Mouse (Mus musculus): ENCODE measurements at regions not wholly inside any gene's neighbourhood (a gene's known extent, or its start where the extent isn't known, plus 50 kb on each side); places are given as distances from the start of the nearest gene placed in this dataset.

GRCm38 (mm10) chr8:97477098-97477457 lies 1588.7 kb upstream of the Got2 start:
- H3K27ac ChIP-seq (replicated peaks; ENCODE audit: insufficient read depth, low read depth, low read length) = no peak overlapping the region
- no peak for TF ChIP-seq CTCF (IDR thresholded peaks at IDR 0.05; ENCODE audit: low read depth, low read length)
- TF ChIP-seq POLR2A (IDR thresholded peaks at IDR 0.05; ENCODE audit: extremely low read depth, insufficient read depth, low read length) = no peak
- no peak overlapping the region for H3K4me3 ChIP-seq (ENCODE audit: insufficient read depth, low read depth, low read length)
- no peaks in the 10 kb centered on the region for H3K4me1 ChIP-seq (ENCODE audit: control insufficient read depth, insufficient read depth, low read length)
- H3K79me2 ChIP-seq (ENCODE audit: control insufficient read depth, insufficient read depth, low read length) = no peaks in the 10 kb centered on the region
- DNase-seq (ENCODE audit: extremely low read depth, low read depth, low spot score) = no peak
- 46% methylated on average over 2 of the region's 2 CpGs for WGBS
- H3K36me3 ChIP-seq (ENCODE audit: control insufficient read depth, insufficient read depth, low read length) = no peaks in the 10 kb centered on the region
- no peaks in the 10 kb centered on the region for H3K27me3 ChIP-seq (ENCODE audit: control insufficient read depth, insufficient read depth, low read length)
- H3K9ac ChIP-seq (ENCODE audit: low read depth, low read length) = no peak overlapping the region

GRCm38 (mm10) chr8:97476430-97477097 lies 1588.2 kb upstream of the Got2 start:
- no peak for TF ChIP-seq CTCF (IDR thresholded peaks at IDR 0.05; ENCODE audit: low read depth, low read length)
- TF ChIP-seq POLR2A (IDR thresholded peaks at IDR 0.05; ENCODE audit: extremely low read depth, insufficient read depth, low read length) = no peak
- Histone ChIP-seq H3K79me2 (ENCODE audit: control insufficient read depth, insufficient read depth, low read length) (no peaks in the 10 kb centered on the region), H3K4me1 (ENCODE audit: control insufficient read depth, insufficient read depth, low read length) (no peaks in the 10 kb centered on the region), H3K27me3 (ENCODE audit: control insufficient read depth, insufficient read depth, low read length) (no peaks in the 10 kb centered on the region), H3K36me3 (ENCODE audit: control insufficient read depth, insufficient read depth, low read length) (no peaks in the 10 kb centered on the region), H3K27ac (replicated peaks; ENCODE audit: insufficient read depth, low read depth, low read length) (no peak overlapping the region), H3K9ac (ENCODE audit: low read depth, low read length) (no peak overlapping the region), H3K4me3 (ENCODE audit: insufficient read depth, low read depth, low read length) (no peak overlapping the region)
- DNase-seq (ENCODE audit: extremely low read depth, low read depth, low spot score) = no peak
- 74% methylated on average over 7 of the region's 7 CpGs for WGBS

GRCm38 (mm10) chr8:97473326-97473725 lies 1585.0 kb upstream of the Got2 start:
- Histone ChIP-seq H3K79me2 (ENCODE audit: control insufficient read depth, insufficient read depth, low read length) (no peaks in the 10 kb centered on the region), H3K27me3 (ENCODE audit: control insufficient read depth, insufficient read depth, low read length) (no peaks in the 10 kb centered on the region), H3K4me3 (ENCODE audit: insufficient read depth, low read depth, low read length) (no peak overlapping the region), H3K36me3 (ENCODE audit: control insufficient read depth, insufficient read depth, low read length) (no peaks in the 10 kb centered on the region), H3K27ac (replicated peaks; ENCODE audit: insufficient read depth, low read depth, low read length) (no peak overlapping the region), H3K9ac (ENCODE audit: low read depth, low read length) (no peak overlapping the region), H3K4me1 (ENCODE audit: control insufficient read depth, insufficient read depth, low read length) (no peaks in the 10 kb centered on the region)
- WGBS = 59% methylated on average over 3 of the region's 3 CpGs
- no peak for TF ChIP-seq POLR2A (IDR thresholded peaks at IDR 0.05; ENCODE audit: extremely low read depth, insufficient read depth, low read length)
- no peak for TF ChIP-seq CTCF (IDR thresholded peaks at IDR 0.05; ENCODE audit: low read depth, low read length)
- DNase-seq (ENCODE audit: extremely low read depth, low read depth, low spot score) = no peak

GRCm38 (mm10) chr8:97461478-97461877 lies 1573.1 kb upstream of the Got2 start:
- TF ChIP-seq CTCF (IDR thresholded peaks at IDR 0.05; ENCODE audit: low read depth, low read length) (no peak), POLR2A (IDR thresholded peaks at IDR 0.05; ENCODE audit: extremely low read depth, insufficient read depth, low read length) (no peak)
- H3K4me1 ChIP-seq (ENCODE audit: control insufficient read depth, insufficient read depth, low read length) = no peaks in the 10 kb centered on the region
- H3K79me2 ChIP-seq (ENCODE audit: control insufficient read depth, insufficient read depth, low read length) = no peaks in the 10 kb centered on the region
- DNase-seq (ENCODE audit: extremely low read depth, low read depth, low spot score) = no peak
- H3K9ac ChIP-seq (ENCODE audit: low read depth, low read length) = no peak overlapping the region
- H3K27ac ChIP-seq (replicated peaks; ENCODE audit: insufficient read depth, low read depth, low read length) = no peak overlapping the region
- no peaks in the 10 kb centered on the region for H3K27me3 ChIP-seq (ENCODE audit: control insufficient read depth, insufficient read depth, low read length)
- H3K36me3 ChIP-seq (ENCODE audit: control insufficient read depth, insufficient read depth, low read length) = no peaks in the 10 kb centered on the region
- H3K4me3 ChIP-seq (ENCODE audit: insufficient read depth, low read depth, low read length) = no peak overlapping the region

GRCm38 (mm10) chr8:97447696-97448095 lies 1559.3 kb upstream of the Got2 start:
- Histone ChIP-seq H3K27me3 (ENCODE audit: control insufficient read depth, insufficient read depth, low read length) (no peaks in the 10 kb centered on the region), H3K36me3 (ENCODE audit: control insufficient read depth, insufficient read depth, low read length) (no peaks in the 10 kb centered on the region), H3K79me2 (ENCODE audit: control insufficient read depth, insufficient read depth, low read length) (no peaks in the 10 kb centered on the region), H3K9ac (ENCODE audit: low read depth, low read length) (no peak overlapping the region), H3K27ac (replicated peaks; ENCODE audit: insufficient read depth, low read depth, low read length) (no peak overlapping the region), H3K4me3 (ENCODE audit: insufficient read depth, low read depth, low read length) (no peak overlapping the region), H3K4me1 (ENCODE audit: control insufficient read depth, insufficient read depth, low read length) (no peaks in the 10 kb centered on the region)
- DNase-seq (ENCODE audit: extremely low read depth, low read depth, low spot score) = no peak
- WGBS = 88% methylated on average over 8 of the region's 8 CpGs
- TF ChIP-seq POLR2A (IDR thresholded peaks at IDR 0.05; ENCODE audit: extremely low read depth, insufficient read depth, low read length) (no peak), CTCF (IDR thresholded peaks at IDR 0.05; ENCODE audit: low read depth, low read length) (no peak)

- H3K4me3 ChIP-seq (ENCODE audit: insufficient read depth, low read depth, low read length) = no peak overlapping the region
- no peaks in the 10 kb centered on the region for H3K36me3 ChIP-seq (ENCODE audit: control insufficient read depth, insufficient read depth, low read length)
- no peak overlapping the region for H3K9ac ChIP-seq (ENCODE audit: low read depth, low read length)
- 45% methylated on average over 1 of the region's 1 CpGs for WGBS
- H3K4me1 ChIP-seq (ENCODE audit: control insufficient read depth, insufficient read depth, low read length) = no peaks in the 10 kb centered on the region
- TF ChIP-seq CTCF (IDR thresholded peaks at IDR 0.05; ENCODE audit: low read depth, low read length) = no peak
- no peak for TF ChIP-seq POLR2A (IDR thresholded peaks at IDR 0.05; ENCODE audit: extremely low read depth, insufficient read depth, low read length)
- H3K27me3 ChIP-seq (ENCODE audit: control insufficient read depth, insufficient read depth, low read length) = no peaks in the 10 kb centered on the region
- H3K79me2 ChIP-seq (ENCODE audit: control insufficient read depth, insufficient read depth, low read length) = no peaks in the 10 kb centered on the region
- DNase-seq (ENCODE audit: extremely low read depth, low read depth, low spot score) = no peak
- H3K27ac ChIP-seq (replicated peaks; ENCODE audit: insufficient read depth, low read depth, low read length) = no peak overlapping the region
Measured at GRCm38 (mm10) chr8:97441483-97441882, 1553.1 kb upstream of the Got2 start.
